ENCODE assay signal across 8 mouse cellular contexts in genomic region chr6:149408833-149409332, GRCm38 (mm10). TPM values are rescaled to one million over a fixed set of nuclear protein-coding genes. Genes with fewer than 3 reads are reported as not detected.
DNase-seq lines count a peak whose midpoint lies in the region; ATAC-seq lines count a peak whose summit lies in the region.

Bicd1 (plus strand) TSS chr6:149408886.

- no peaks in the 10 kb centered on the region for H3K27me3 ChIP-seq in intestine, embryonic 15.5 days (replicated peaks)

- no peaks in the 10 kb centered on the region for H3K36me3 ChIP-seq in intestine, embryonic 15.5 days

- intact Hi-C loops in left cerebral cortex, postnatal 14 days (cut with DNase I) = no loop called here

- H3K4me1 ChIP-seq in intestine, embryonic 15.5 days (replicated peaks) = no peaks in the 10 kb centered on the region

- peak; percentile 100 for ATAC-seq in intestine, embryonic 15.5 days
- peak; percentile 98 for ATAC-seq in megakaryocyte-erythroid progenitor cell, adult 5-6 weeks (replicated peaks; ENCODE audit: low FRiP score, low TSS enrichment, poor library complexity, severe bottlenecking)

- no peaks in the 10 kb centered on the region for H3K9me3 ChIP-seq in intestine, embryonic 15.5 days

- peak within 1 kb of the TSS; percentile 59 for H3K9ac ChIP-seq in intestine, embryonic 15.5 days

- peak within 1 kb of the TSS; percentile 62 for H3K27ac ChIP-seq in intestine, embryonic 15.5 days

- DNase-seq in adrenal gland, adult 2 months = peak; percentile 85
- peak; percentile 90 for DNase-seq in embryo, embryonic 11 days
- peak; percentile 43 for DNase-seq in gastrocnemius, postnatal 25 days
- DNase-seq in left cerebral cortex, postnatal 14 days (ENCODE audit: low spot score in 2 of 2) = peak; percentile 91 to 93
- DNase-seq in right cerebral cortex, postnatal 25 days = peak; percentile 92
- DNase-seq in urinary bladder, postnatal 4 days (ENCODE audit: low spot score in 2 of 2) = peak; percentile 64

- under 1% methylated on average over 30 of the region's 30 CpGs for WGBS in intestine, embryonic 15.5 days

- H3K4me3 ChIP-seq in intestine, embryonic 15.5 days (replicated peaks) = peak within 1 kb of the TSS; percentile 57

- H3K4me2 ChIP-seq in intestine, embryonic 15.5 days (replicated peaks) = peak within 1 kb of the TSS; percentile 82

RNA-seq across cellular contexts. Expression of gene Bicd1, which starts in this region (rescaled TPM):
- total RNA-seq in adrenal gland, adult 2 months (2021) = 1 to 10 TPM; 4.4 to 5.3 TPM
- polyA plus RNA-seq in adrenal gland, adult 2 months (2012; rRNA removed) = 0.94 TPM in 2 replicates
- total RNA-seq in gastrocnemius, postnatal 25 days (2021) = under 1 TPM; 0.43 to 0.56 TPM
- polyA plus RNA-seq in intestine, embryonic 15.5 days (2015; fragmentation: Nextera tagmentation; extraction: Ambion mirVana) = 12.2 and 14.6 TPM in 2 replicates
- total RNA-seq in left cerebral cortex, postnatal 14 days (2021) = 10 to 100 TPM; 54.4 to 64.0 TPM
- total RNA-seq in megakaryocyte-erythroid progenitor cell, adult 5-6 weeks (2014; fragmentation: Nextera tagmentation) = 12.7 and 18.4 TPM in 2 replicates
- total RNA-seq in megakaryocyte-erythroid progenitor cell, adult 5-6 weeks (2017) = 8.2 and 9.2 TPM in 2 replicates

Comparison
In these comparisons a context has a peak if more than half of its experiments do, and no peak if none do; other contexts are left out.
1. Peak in every context shown above with its lines: DNase-seq, ATAC-seq, H3K4me3 ChIP-seq and H3K27ac ChIP-seq.
2. Peak in DNase-seq in gastrocnemius, postnatal 25 days; RNA of the gene not detected or under 1 TPM.